Mouse (Mus musculus) urinary bladder, adult 2 months (tissue): ENCODE data around the gene Dusp16. TPM values are rescaled to one million over a fixed set of nuclear protein-coding genes. Genes with fewer than 3 reads are reported as not detected.

Experiments used
- DNase-seq: peaks from one replicate; pipeline ENCODE4 v3.0.0; 2022; ENCODE audit warnings: low spot score
- polyA plus RNA-seq: library from polyadenylated mRNA; depleted of rRNA; stranded (reverse); fragments of >200 nt; gene quantifications from 2 replicates; pipeline ENCODE4 v1.2.3, GENCODE M21; 2012

The Dusp16 gene
- polyA plus RNA-seq, 1 experiment = 34.6 TPM

- DNase-seq = no peak
Observed at GRCm38 (mm10) chr6:134793046-134793806, 801 bp upstream of the Dusp16 start.

DNA sequence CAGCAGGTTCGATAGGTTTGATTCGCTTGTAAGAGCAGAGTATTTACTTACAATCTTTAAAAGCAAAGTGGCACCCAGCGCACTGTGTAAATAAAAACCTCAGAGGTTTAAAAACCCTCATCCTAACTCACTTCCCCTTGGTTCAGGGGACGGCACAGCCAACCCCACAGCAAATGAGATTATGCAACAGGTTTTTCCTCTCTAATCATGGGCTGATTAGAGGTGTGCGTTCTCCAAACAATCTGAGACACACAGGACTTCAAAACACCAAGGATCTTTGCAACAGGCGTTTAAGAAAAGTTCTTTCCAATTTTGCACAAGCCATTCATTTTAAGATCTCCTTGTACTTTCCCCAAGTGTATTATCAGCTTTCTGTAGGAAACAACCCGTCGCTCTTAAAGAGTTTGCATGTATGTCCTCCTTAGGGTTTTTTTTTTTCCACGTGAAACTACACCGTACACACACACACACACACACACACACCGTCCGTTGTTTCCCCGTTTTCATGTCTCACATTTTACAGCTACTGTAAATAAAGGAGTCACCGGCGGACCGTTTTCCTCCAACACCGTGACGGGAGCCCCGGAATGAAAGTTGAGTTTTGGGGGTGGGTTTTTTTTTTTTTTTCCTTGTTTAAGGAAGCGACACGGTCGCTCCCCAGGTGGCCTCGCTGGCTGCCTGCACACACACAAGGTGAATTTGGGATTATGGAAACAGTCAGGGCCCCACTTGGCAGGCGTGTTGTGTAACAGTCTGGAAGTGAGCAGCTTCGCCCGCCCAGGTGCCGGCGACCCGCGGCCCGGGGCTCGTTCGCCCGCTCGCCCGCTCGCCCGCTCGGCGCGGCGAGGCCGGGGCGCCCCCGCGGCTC lies 940 bp downstream of the Dusp16 start:
- no peak for DNase-seq

DNA sequence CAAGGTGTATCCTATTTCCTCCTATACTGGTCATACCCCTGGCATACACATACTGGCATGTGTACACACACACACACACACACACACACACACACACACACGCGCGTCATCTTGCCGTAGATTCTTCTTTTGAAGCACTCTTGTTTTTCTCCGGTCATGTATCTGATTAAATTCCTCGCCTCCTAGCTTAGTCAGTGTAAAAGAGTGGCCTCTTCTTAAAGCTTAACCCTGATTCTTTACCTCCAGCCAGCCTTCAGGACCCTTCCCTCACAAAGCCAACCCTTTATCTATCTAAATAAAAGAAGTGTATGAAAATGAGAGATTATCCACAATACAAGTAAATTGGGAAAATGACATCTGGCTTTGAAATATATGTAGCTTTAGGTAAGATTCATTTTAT lies 3.3 kb downstream of the Dusp16 start:
- DNase-seq = no peak

DNA sequence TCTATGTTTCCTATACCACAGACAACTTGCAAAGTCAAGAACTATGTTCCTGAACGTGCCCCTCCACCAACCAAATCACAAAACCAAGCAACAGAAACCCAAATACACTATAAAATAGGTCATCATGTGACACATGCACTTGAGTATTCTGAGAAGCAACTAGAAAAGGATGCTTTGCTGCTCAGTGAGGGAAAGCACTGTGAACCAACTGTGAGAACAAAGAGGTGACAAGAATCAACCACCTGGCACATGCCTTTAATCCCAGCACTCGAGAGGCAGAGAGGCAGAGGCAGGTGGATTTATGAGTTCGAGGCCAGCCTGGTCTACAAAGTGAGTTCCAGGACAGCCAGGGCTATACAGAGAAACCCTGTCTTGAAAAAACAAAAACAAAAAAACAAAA lies 6.0 kb downstream of the Dusp16 start:
- no peak for DNase-seq

- no peak for DNase-seq
Observed at GRCm38 (mm10) chr6:134782900-134783299, 9.5 kb downstream of the Dusp16 start.

DNA sequence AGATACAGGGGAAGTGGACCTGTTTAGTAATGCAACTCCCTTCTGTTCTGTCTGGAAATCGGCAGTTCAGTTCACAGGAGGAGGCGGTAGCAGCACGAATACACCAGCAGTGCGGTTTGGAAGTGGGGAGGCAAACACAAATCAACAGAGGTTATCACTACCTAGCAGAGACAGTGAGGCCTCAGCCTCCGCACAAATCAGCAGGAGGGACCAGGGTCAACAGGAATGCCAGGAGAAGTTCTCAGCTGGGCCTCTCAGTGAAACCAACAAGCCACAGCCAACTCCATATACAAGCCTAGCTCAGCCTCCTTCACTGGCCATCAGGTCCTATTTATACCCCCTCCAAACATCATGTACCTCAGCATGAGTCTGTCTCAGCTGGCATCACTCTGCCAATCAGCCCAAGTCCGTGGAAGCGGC lies 10.9 kb downstream of the Dusp16 start:
- DNase-seq = no peak

GRCm38 (mm10) chr6:134780024-134780423 lies 12.4 kb downstream of the Dusp16 start:
- no peak for DNase-seq

- DNase-seq = no peak
Observed at GRCm38 (mm10) chr6:134773961-134774360, 18.5 kb downstream of the Dusp16 start.

DNA sequence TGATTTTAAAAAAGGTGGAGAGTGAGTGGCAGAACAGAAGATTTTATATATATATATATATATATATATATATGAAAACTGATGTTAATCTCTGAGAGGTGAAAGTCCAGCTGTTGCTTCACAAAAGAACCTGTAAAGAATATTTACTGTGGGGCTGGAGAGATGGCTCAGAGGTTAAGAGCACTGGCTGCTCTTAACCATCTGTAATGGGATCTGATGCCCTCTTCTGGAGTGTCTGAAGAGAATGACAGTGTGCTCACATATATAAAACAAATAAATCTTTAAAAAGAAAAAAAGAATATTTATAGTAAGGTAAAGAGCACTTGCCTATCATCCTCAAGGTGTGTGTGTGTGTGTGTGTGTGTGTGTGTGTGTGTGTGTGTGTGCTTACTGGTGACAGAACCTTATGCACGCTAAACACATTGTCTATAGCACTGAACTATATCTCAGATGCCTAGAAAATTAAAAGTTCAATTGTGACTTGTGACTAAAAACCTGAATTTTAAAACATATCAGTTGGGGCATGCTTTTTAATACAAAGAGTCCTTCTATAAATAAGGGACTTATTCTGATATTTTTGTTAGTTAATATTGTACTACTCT lies 19.0 kb downstream of the Dusp16 start:
- DNase-seq = no peak

GRCm38 (mm10) chr6:134770339-134770738 lies 22.1 kb downstream of the Dusp16 start:
- DNase-seq = no peak

DNA sequence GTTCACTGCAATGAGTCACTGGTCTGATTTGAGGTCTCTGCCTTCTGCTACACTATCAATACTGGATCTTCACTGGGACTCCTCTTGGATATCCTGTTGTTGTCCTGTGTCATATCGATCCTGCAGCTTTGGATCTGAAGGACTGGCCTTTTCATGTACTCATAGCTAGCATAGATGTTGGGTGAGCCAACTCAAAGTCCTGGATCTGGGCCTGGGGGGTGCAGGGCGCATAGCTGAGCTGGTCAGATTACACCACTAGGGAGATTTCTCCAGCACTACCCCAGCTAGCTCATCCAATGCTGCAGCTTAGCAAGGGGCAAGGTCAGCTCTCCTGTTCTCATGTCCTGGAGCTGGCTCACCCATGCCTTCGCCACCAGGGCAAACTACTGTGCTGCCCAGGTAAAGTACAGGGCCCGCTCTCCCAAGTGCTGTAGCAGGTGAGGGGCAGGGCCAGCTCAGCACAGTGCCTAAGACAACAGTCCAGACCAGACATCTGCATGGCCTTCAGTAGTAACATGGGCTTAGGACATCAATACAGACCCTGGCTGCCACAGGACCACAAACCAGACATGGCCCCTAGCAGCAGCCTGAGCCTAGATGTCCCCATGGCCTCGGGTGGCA lies 27.9 kb downstream of the Dusp16 start:
- DNase-seq = no peak

GRCm38 (mm10) chr6:134763436-134763835 lies 29.0 kb downstream of the Dusp16 start:
- DNase-seq = no peak

DNA sequence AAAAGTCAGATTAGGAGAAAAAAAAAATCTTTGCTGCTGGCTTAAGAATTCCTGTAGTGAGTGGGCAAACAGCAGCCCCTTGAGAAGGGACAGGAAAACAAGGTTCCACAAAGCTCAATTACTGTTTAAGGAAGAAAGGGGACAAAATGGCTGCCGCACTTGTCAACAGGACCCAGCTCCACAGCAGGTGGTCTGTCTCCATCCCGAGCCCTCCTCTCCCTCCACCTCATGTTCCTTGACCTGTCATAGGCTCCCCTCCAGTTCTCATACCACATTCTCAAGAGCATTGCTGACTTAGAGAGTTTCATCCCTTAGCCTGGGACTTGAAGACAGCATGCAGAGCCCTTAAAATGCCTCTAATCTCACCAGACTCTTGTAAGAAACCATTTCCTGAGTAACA lies 30.6 kb downstream of the Dusp16 start:
- no peak for DNase-seq

DNA sequence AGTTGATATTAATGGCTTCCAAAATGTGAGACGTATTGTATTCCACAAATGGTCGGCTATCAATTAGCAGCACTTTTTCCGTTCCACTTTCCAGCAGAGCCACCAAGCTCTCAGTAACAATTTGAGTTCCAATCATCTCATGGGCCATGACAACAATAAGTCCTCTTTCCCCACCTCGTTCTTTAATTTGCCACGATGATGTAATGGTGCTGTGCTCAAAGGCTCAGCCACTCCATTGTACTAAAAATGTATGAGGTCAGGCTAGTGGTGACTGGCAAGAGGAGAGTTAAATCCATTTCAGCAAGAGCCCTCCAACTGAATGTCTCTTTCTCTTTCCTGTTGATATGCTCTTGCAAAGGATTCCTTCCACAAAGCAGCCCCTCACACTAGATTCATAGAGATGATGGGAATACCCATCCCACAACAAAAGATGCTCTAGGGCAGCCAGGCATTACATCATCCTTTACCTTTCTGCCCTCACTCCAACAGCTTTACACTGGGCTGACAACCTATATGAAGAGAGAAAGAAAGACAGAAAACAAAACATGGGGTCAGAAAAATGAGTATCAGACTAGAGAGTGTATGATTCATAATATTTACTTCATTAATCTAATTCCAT lies 31.4 kb downstream of the Dusp16 start:
- no peak for DNase-seq

DNA sequence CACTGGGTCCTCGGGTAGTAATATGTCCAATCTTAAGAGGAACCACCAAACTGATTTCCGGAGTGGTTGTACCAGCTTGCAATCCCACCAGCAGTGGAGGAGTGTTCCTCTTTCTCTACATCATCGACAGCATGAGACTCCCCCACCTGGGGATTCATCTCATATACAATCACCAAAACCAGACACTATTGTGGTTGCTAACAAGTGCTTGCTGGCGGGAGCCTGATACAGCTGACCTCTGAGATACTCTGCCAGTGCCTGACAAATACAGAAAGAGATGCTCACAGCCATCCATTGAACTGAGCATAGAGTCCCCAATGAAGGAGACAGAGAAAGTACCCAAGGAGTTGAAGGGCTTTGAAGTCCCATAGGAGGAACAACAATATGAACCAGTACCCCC lies 36.4 kb downstream of the Dusp16 start:
- DNase-seq = no peak

GRCm38 (mm10) chr6:134753858-134754257 lies 38.6 kb downstream of the Dusp16 start:
- DNase-seq = no peak

- DNase-seq = no peak
Observed at GRCm38 (mm10) chr6:134753412-134753811, 39.0 kb downstream of the Dusp16 start.

- no peak for DNase-seq
Observed at GRCm38 (mm10) chr6:134751883-134752647, 40.4 kb downstream of the Dusp16 start.

GRCm38 (mm10) chr6:134751087-134751486 lies 41.3 kb downstream of the Dusp16 start:
- no peak for DNase-seq

GRCm38 (mm10) chr6:134748126-134748525 lies 44.3 kb downstream of the Dusp16 start:
- DNase-seq = no peak

- DNase-seq = no peak
Observed at GRCm38 (mm10) chr6:134745876-134746275, 46.5 kb downstream of the Dusp16 start.
